16 mouse cellular contexts compared by ENCODE assay signal in genomic region chr5:91731155-91731554, GRCm38 (mm10).
"Had no signal": no experiment of that assay in that cellular context is flagged by ENCODE, and none has a peak within 500 bp of the region (broad histone marks: within the 10 kb centered on the region; RNA-seq: fewer than 3 reads in every experiment).

No protein-coding gene starts in this region.

- H3K4me1 ChIP-seq: neural tube, embryonic 12.5 days; neural tube, embryonic 13.5 days; neural tube, embryonic 15.5 days; stomach, embryonic 15.5 days had no signal

- H3K9me3 ChIP-seq: neural tube, embryonic 12.5 days; neural tube, embryonic 13.5 days; neural tube, embryonic 15.5 days; stomach, embryonic 15.5 days had no signal

- H3K27me3 ChIP-seq: neural tube, embryonic 12.5 days; neural tube, embryonic 13.5 days; neural tube, embryonic 15.5 days; stomach, embryonic 15.5 days had no signal

- H3K36me3 ChIP-seq: neural tube, embryonic 12.5 days; neural tube, embryonic 13.5 days; neural tube, embryonic 15.5 days; stomach, embryonic 15.5 days had no signal

- H3K27ac ChIP-seq: neural tube, embryonic 12.5 days; neural tube, embryonic 13.5 days; neural tube, embryonic 15.5 days; stomach, embryonic 15.5 days; stomach, postnatal 0 days had no signal

- H3K4me3 ChIP-seq: neural tube, embryonic 12.5 days; neural tube, embryonic 13.5 days; neural tube, embryonic 15.5 days; stomach, embryonic 15.5 days had no signal

- DNase-seq: retina, postnatal 1 day; right cerebral cortex, adult 18-20 months; right cerebral cortex, postnatal 14 days; right cerebral cortex, postnatal 25 days; right cerebral cortex, postnatal 4 days; spleen, adult 18-20 months; thymus, adult 18-20 months; thymus, postnatal 14 days; thymus, postnatal 25 days; thymus, postnatal 36 days; thymus, postnatal 4 days had no signal
